Mouse (Mus musculus) megakaryocyte, embryonic 14.5 days (primary cell): ENCODE data around the gene Nacc1.

Experiments
- FLI1 ChIP-seq: IDR thresholded peaks from 2 replicates; pipeline ENCODE4 v1.6.1; 2012; ENCODE audit warnings: low read length, inconsistent platforms, mixed read lengths
- GATA1 ChIP-seq: IDR thresholded peaks from 3 replicates; pipeline ENCODE4 v1.6.1; 2012; ENCODE audit warnings: mixed read lengths, low read length, inconsistent platforms, borderline replicate concordance

DNA sequence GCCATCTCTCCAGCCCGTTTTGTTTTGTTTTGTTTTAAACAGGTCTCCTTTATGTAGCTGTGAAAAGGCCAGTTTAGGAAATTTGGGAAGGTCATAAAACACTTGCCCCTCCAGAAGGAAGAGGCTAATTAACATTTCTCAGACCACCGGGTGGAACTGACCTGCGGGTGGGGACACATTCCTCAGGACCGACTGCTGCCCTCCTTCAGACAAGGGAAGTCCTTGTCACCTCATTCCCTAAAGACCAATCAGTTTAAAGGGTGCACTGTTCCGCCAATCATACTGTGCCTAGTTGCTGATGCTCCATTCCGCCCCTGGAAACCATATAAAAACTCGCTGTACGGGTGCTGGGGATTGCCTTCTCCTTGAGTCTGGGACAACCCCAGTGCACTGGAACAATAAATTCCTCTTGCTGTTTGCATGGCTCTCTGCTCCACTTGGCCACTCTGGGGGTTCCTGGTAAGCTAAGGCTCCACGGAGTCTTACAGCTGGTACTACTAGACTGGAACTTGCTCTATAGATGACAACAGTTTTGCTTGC is 34.5 kb downstream of the Nacc1 start:
- TF ChIP-seq GATA1, result no peak
- TF ChIP-seq FLI1, result no peak
